Mouse (Mus musculus): ENCODE measurements around the gene Cab39l.
"Not testable (repeated sequence)": the region's sequence is repeated elsewhere in the genome, so short reads cannot be mapped to it uniquely, and the experiment has no call there.

Gene Cab39l

GRCm38 (mm10) chr14:59566756-59567155 is 126.0 kb downstream of the Cab39l start:
- in situ Hi-C loops (cut with MboI) = no loop called here

DNA sequence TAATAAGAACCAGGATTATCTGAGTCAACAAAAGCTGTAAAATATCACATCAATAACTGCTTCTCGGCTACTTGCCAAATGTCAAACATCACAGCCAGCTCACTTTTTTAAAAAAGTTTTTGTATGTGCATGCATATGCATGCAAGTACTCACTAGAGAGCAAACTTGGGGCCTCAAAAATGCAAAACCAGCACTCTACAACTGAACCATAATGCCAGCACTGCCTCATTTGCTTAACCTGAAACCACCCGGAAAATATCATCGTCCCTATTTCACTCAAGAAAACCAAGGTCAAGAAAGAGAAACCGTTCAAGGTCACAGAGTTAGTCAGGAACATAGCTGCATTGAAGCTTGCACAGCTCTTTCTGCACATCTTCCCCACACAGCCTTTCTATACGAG is 135.6 kb downstream of the Cab39l start:
- in situ Hi-C loops (cut with MboI) = no loop called here

DNA sequence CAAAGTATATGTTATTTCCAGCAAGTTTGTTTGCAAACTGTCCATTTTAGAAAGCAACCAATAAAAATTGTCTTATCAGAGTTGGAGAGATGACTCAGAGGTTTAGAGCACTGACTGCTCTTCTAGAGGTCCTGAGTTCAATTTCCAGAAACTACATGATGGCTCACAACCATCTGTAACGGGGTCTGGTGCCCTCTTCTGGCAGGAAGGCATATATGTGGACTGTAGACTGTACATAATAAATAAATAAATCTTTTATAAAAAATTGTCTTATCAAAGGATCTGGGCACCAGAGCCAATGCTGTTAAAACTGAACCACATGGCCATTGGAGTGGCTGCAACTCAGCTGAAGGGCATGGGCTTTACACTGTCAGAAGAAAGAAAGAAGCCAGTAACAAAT is 149.8 kb downstream of the Cab39l start:
- in situ Hi-C loops (cut with MboI) = no loop called here

DNA sequence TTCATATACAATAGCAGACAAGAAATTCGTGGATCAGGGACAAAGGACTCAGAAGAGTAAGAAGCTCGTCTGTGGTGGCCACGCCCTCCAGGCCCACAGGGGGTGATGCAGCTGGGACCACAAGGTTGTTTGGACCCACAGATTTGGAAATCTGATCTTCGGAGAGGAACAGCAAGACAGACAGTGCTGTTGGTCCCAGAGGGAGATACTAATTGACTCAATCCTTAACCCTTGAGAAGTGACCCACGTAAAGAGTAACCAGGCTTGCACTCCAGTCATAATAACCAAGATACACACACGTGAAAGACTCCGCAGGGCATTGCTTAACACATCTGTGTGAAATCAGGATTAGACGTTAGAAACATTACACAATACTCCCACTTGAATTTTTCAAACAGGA is 151.1 kb downstream of the Cab39l start:
- in situ Hi-C loops (cut with MboI) = no loop called here

GRCm38 (mm10) chr14:59592593-59592992 is 151.8 kb downstream of the Cab39l start:
- in situ Hi-C loops (cut with MboI) = no loop called here

- in situ Hi-C loops (cut with MboI) = no loop called here
These were observed 154.2 kb downstream of the Cab39l start for GRCm38 (mm10) chr14:59594988-59595387.

- in situ Hi-C loops (cut with MboI) = no loop called here
These were observed 156.9 kb downstream of the Cab39l start, which contains the start of gene Cdadc1 for GRCm38 (mm10) chr14:59597398-59598259. Gene Cdadc1, minus strand, starts transcription at chr14:59597959.

DNA sequence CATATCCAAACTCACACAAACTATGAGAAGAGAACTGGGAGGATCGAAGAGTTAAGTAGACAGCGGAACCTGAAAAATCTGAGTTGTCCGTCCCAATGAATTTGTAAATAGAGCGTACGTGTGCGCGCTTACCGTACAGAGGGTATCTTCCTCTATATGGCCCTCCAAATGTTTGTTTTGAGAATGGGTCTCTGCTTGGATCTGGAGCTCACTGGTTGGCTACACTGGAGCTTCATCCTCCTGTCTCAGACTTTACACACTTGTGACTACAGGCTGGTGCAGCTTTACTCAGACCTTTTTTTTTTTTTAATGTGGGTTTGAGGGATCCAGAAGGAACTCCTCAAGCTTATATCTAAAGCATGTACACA is 157.5 kb downstream of the Cab39l start:
- in situ Hi-C loops (cut with MboI) = no loop called here

GRCm38 (mm10) chr14:59604002-59604645 is 163.4 kb downstream of the Cab39l start:
- in situ Hi-C loops (cut with MboI) = loop anchor here (10.0 kb wide), 2 partner anchors 411 to 1091 kb away; no protein-coding TSS in a partner anchor

DNA sequence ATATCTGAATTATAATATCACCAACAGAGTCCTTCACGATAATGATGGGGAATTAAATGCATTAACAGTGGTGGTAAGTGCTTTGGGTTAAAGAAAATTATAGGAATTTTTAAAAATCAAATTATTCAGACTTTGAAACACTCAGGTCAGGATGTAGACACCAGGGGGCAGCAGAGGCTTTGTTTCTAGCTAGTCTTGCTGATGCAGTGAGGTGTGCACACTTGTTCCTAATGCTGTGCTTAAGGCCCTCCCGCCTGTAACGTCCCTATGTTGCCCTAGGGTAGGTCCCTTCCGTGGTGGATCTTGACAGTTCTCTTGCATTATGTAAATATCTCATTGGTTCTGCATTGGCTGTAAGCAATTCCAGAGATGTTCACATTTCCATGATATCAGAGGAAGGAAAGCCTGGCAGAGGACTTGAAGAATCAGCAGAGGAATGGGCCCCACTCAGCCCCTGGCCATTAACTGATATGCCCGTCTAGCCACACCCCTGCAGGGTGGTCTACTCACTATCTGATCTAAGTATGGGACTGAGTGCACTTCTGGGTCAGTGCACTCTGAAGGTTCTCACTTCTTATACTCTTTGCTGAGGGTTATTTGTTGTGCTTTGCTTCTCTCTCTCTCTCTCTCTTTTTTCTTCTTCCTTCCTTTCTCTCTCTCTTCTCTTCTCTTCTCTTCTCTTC is 165.0 kb downstream of the Cab39l start:
- in situ Hi-C loops (cut with MboI) = loop anchor here (10.0 kb wide), 2 partner anchors 409 to 1089 kb away; no protein-coding TSS in a partner anchor

DNA sequence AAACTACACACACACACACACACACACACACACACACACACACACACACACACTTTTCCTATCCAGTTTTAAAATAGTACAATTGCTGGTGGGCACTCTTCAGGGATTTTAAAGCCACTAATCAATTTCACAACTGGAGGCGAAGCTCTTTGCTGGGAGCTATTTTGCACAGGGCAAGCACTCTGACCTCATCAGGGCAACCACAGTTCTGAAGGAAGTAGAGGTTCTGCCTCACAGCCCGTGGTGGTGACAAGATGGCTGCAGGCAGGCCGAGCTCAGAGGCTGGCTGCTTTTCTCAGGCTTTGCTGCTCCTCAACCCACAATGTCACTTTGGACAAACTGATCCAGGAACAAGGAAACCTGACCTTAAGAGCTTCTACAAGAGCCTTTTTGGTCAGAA is 166.2 kb downstream of the Cab39l start:
- in situ Hi-C loops (cut with MboI) = loop anchor here (10.0 kb wide), 2 partner anchors 408 to 1088 kb away; no protein-coding TSS in a partner anchor

DNA sequence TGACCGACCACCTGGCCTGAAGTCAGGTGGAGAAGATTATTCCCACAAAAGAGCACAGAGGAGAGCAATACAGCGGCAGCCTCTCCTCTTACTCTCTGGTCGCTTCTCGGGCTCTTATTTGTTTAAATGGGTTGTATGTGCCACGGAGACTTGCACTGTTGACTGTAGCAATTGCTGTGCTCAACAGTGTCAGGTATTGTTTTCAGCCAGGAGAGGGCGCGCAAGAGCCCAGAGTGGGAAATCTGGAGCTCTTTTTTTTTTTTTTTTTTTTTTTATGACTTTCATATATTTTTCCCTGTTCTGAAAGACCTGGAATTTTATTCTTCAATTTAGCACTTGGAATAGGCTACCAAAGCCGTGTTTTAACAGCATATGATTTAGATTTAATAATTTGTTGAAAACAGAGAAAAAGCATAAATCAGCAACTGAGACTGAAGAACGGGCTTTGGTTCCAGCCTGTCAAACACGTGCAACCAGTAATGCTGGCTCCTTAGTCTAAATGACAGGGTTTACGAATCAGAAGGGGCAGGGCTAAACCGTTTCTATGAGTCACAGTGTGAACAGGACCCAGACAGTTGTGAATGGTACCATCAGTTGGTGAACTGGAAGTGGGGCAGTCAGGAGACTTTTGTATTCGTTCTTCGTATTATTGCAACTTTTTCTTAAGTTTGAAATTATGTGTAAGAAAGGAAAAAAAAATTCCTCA is 172.3 kb downstream of the Cab39l start:
- in situ Hi-C loops (cut with MboI) = no loop called here

DNA sequence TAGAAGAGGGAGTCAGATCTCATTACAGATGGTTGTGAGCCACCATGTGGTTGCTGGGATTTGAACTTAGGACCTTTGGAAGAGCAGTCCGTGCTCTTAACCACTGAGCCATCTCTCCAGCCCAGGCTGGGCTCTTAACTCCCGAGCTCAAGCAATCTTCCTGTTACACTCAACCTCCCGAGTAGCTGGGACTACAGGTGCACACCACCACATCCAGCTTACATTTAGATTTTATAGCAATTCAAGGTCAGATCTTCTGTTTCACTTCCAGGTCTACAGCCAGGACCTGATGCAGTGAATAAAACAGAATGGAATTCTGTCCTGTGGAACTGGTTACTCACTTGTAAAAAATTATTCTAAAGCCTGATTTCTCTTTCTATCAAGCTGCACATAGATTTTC is 173.4 kb downstream of the Cab39l start:
- in situ Hi-C loops (cut with MboI) = not testable (repeated sequence)

DNA sequence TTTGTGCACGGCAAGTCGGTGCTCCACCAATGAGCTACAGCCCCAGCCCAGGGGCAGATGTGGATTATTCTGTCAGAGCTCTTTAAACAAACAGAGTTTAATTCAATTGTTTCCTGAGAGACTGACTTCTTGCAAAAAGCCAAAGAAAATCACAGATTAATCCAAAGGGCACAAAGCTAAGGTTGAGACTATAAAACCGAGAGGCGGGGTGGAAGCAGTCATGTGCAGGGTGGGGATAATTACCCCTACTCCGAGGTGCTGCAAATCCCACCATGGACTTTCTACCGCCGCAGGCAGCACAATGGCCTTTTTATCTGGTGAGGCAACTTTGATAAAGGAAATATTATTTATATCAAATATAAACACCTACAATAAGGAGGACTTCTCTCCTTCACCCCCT is 176.0 kb downstream of the Cab39l start:
- in situ Hi-C loops (cut with MboI) = no loop called here

GRCm38 (mm10) chr14:59624326-59624885 is 183.6 kb downstream of the Cab39l start:
- in situ Hi-C loops (cut with MboI) = no loop called here

DNA sequence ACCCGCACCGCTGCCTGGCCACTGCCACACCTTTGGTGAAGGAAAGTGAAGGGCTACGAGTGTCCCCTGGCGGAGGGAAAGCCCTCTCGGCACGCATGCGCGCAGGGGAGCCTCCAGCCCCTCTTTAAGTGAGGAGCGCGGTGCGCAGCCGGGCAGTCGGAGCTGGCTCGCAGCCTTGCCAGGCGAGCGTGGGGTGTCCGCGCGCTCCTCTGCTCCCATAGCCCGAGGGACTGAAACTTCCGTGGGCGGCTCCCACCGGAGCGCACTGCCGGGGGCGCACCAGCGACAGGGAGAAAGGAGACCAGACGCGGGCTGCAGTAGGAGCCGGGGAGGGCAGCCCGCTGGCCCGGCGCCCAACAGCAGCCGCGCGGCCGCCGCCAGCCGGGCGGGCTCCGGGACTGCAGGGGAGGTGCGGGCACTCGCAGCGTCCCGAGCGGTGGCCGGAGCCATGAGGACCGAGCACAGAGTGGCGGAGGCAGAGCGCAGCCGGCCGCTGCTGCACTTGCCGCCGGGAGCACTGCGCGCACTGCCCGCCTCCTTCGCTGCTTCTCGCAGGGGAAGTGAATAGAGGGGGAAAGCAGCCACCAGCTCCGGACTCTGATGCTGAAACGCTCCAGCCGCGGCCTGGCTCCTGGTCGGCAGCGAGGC is 184.5 kb downstream of the Cab39l start, which contains the start of gene Shisa2:
TSS of gene Shisa2 (plus strand) at position 151 of the 648 bp plus-strand sequence.
- in situ Hi-C loops (cut with MboI) = no loop called here

- in situ Hi-C loops (cut with MboI) = no loop called here
These were observed 185.1 kb downstream of the Cab39l start for GRCm38 (mm10) chr14:59625806-59626364.

GRCm38 (mm10) chr14:59626711-59627110 is 185.9 kb downstream of the Cab39l start:
- in situ Hi-C loops (cut with MboI) = no loop called here

GRCm38 (mm10) chr14:59627142-59627680 is 186.4 kb downstream of the Cab39l start:
- in situ Hi-C loops (cut with MboI) = no loop called here

DNA sequence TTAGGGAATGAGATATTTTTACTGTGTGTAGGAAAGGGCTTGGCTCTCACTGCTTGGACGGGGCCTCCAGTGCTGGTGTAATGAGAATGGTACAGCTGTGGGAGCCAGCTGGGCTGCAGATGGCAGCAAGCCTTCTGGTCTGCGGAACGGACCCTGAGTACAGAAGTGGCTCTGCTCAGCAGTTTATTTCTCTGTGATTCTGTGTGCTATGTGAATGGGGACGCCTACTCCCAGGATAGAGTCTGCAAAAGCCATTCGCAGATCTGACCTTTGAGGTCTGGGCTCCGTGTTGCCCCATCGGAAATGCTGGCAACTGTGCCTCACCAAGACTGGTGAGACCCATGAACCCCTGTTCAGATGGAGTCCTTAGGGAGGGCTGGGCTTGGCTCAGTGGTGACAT is 187.1 kb downstream of the Cab39l start:
- in situ Hi-C loops (cut with MboI) = no loop called here

Data from mature B cell (primary cell).